Mouse (Mus musculus): ENCODE measurements around the gene Arhgap27.
"Not testable (repeated sequence)": the region's sequence is repeated elsewhere in the genome, so short reads cannot be mapped to it uniquely, and the experiment has no call there.

Arhgap27 gene

GRCm38 (mm10) chr11:103292152-103292889 lies 71.2 kb downstream of the Arhgap27 start:
- DNase-seq (ENCODE audit: low read depth): no peak

GRCm38 (mm10) chr11:103290841-103291240 lies 72.7 kb downstream of the Arhgap27 start:
- not testable (repeated sequence) for DNase-seq (ENCODE audit: low read depth)

GRCm38 (mm10) chr11:103288291-103288963 lies 75.1 kb downstream of the Arhgap27 start:
- DNase-seq (ENCODE audit: low read depth): no peak

GRCm38 (mm10) chr11:103286910-103287309 lies 76.6 kb downstream of the Arhgap27 start:
- DNase-seq (ENCODE audit: low read depth): no peak

- no peak for DNase-seq (ENCODE audit: low read depth)
These were observed 77.5 kb downstream of the Arhgap27 start for GRCm38 (mm10) chr11:103285951-103286350.

GRCm38 (mm10) chr11:103285276-103285675 lies 78.2 kb downstream of the Arhgap27 start:
- DNase-seq (ENCODE audit: low read depth): no peak

- DNase-seq (ENCODE audit: low read depth): no peak
These were observed 81.7 kb downstream of the Arhgap27 start for GRCm38 (mm10) chr11:103281784-103282183.

All from c-Kit-positive CD71-positive TER-119-negative erythroid progenitor cells, embryonic 14.5 days (primary cell).